Mouse (Mus musculus): ENCODE measurements around the gene Fam196b. TPM values are rescaled to one million over a fixed set of nuclear protein-coding genes. Genes with fewer than 3 reads are reported as not detected.

Gene Fam196b
- polyA plus RNA-seq, 1 experiment, result 0.05 TPM

- Histone ChIP-seq H3K36me3 (ENCODE audit: control insufficient read depth, insufficient read depth, low read length) (no peaks in the 10 kb centered on the region), H3K27me3 (ENCODE audit: control insufficient read depth, insufficient read depth, low read length) (no peaks in the 10 kb centered on the region), H3K27ac (ENCODE audit: insufficient read depth, low read depth, low read length) (no peak overlapping the region), H3K4me3 (ENCODE audit: low read depth, low read length) (no peak overlapping the region), H3K4me1 (ENCODE audit: control insufficient read depth, insufficient read depth, insufficient read length, low read length) (no peaks in the 10 kb centered on the region)
- TF ChIP-seq POLR2A (IDR thresholded peaks at IDR 0.05; ENCODE audit: low read depth, low read length) (no peak), CTCF (IDR thresholded peaks at IDR 0.05; ENCODE audit: extremely low read depth, insufficient read length, insufficient replicate concordance, low read depth, low read length) (no peak)
- WGBS, result 38% methylated on average over 2 of the region's 2 CpGs
These were observed 23.9 kb upstream of the Fam196b start for GRCm38 (mm10) chr11:34290708-34291107.

GRCm38 (mm10) chr11:34291304-34291703 lies 23.3 kb upstream of the Fam196b start:
- no peaks in the 10 kb centered on the region for H3K36me3 ChIP-seq (ENCODE audit: control insufficient read depth, insufficient read depth, low read length)
- H3K27me3 ChIP-seq (ENCODE audit: control insufficient read depth, insufficient read depth, low read length), result no peaks in the 10 kb centered on the region
- H3K4me3 ChIP-seq (ENCODE audit: low read depth, low read length), result no peak overlapping the region
- TF ChIP-seq CTCF (IDR thresholded peaks at IDR 0.05; ENCODE audit: extremely low read depth, insufficient read length, insufficient replicate concordance, low read depth, low read length), result no peak
- no peak for TF ChIP-seq POLR2A (IDR thresholded peaks at IDR 0.05; ENCODE audit: low read depth, low read length)
- H3K4me1 ChIP-seq (ENCODE audit: control insufficient read depth, insufficient read depth, insufficient read length, low read length), result no peaks in the 10 kb centered on the region
- H3K27ac ChIP-seq (ENCODE audit: insufficient read depth, low read depth, low read length), result no peak overlapping the region
- 50% methylated on average over 3 of the region's 3 CpGs for WGBS

- no peaks in the 10 kb centered on the region for H3K4me1 ChIP-seq (ENCODE audit: control insufficient read depth, insufficient read depth, insufficient read length, low read length)
- no peaks in the 10 kb centered on the region for H3K27me3 ChIP-seq (ENCODE audit: control insufficient read depth, insufficient read depth, low read length)
- no peak overlapping the region for H3K27ac ChIP-seq (ENCODE audit: insufficient read depth, low read depth, low read length)
- no peaks in the 10 kb centered on the region for H3K36me3 ChIP-seq (ENCODE audit: control insufficient read depth, insufficient read depth, low read length)
- no peak for TF ChIP-seq POLR2A (IDR thresholded peaks at IDR 0.05; ENCODE audit: low read depth, low read length)
- no peak for TF ChIP-seq CTCF (IDR thresholded peaks at IDR 0.05; ENCODE audit: extremely low read depth, insufficient read length, insufficient replicate concordance, low read depth, low read length)
- 87% methylated on average over 5 of the region's 5 CpGs for WGBS
- H3K4me3 ChIP-seq (ENCODE audit: low read depth, low read length), result no peak overlapping the region
These were observed 16.8 kb upstream of the Fam196b start for GRCm38 (mm10) chr11:34297698-34298378.

GRCm38 (mm10) chr11:34299550-34299949 lies 15.1 kb upstream of the Fam196b start:
- no peak overlapping the region for H3K4me3 ChIP-seq (ENCODE audit: low read depth, low read length)
- 92% methylated on average over 1 of the region's 1 CpGs for WGBS
- H3K27ac ChIP-seq (ENCODE audit: insufficient read depth, low read depth, low read length), result no peak overlapping the region
- H3K4me1 ChIP-seq (ENCODE audit: control insufficient read depth, insufficient read depth, insufficient read length, low read length), result no peaks in the 10 kb centered on the region
- H3K36me3 ChIP-seq (ENCODE audit: control insufficient read depth, insufficient read depth, low read length), result no peaks in the 10 kb centered on the region
- no peak for TF ChIP-seq CTCF (IDR thresholded peaks at IDR 0.05; ENCODE audit: extremely low read depth, insufficient read length, insufficient replicate concordance, low read depth, low read length)
- no peak for TF ChIP-seq POLR2A (IDR thresholded peaks at IDR 0.05; ENCODE audit: low read depth, low read length)
- no peaks in the 10 kb centered on the region for H3K27me3 ChIP-seq (ENCODE audit: control insufficient read depth, insufficient read depth, low read length)

- no peaks in the 10 kb centered on the region for H3K4me1 ChIP-seq (ENCODE audit: control insufficient read depth, insufficient read depth, insufficient read length, low read length)
- WGBS, result 89% methylated on average over 7 of the region's 7 CpGs
- no peaks in the 10 kb centered on the region for H3K27me3 ChIP-seq (ENCODE audit: control insufficient read depth, insufficient read depth, low read length)
- no peak overlapping the region for H3K4me3 ChIP-seq (ENCODE audit: low read depth, low read length)
- no peak overlapping the region for H3K27ac ChIP-seq (ENCODE audit: insufficient read depth, low read depth, low read length)
- TF ChIP-seq POLR2A (IDR thresholded peaks at IDR 0.05; ENCODE audit: low read depth, low read length) (no peak), CTCF (IDR thresholded peaks at IDR 0.05; ENCODE audit: extremely low read depth, insufficient read length, insufficient replicate concordance, low read depth, low read length) (no peak)
- H3K36me3 ChIP-seq (ENCODE audit: control insufficient read depth, insufficient read depth, low read length), result no peaks in the 10 kb centered on the region
These were observed 14.6 kb upstream of the Fam196b start for GRCm38 (mm10) chr11:34300064-34300463.

- Histone ChIP-seq H3K36me3 (ENCODE audit: control insufficient read depth, insufficient read depth, low read length) (no peaks in the 10 kb centered on the region), H3K4me1 (ENCODE audit: control insufficient read depth, insufficient read depth, insufficient read length, low read length) (no peaks in the 10 kb centered on the region), H3K27ac (ENCODE audit: insufficient read depth, low read depth, low read length) (no peak overlapping the region), H3K27me3 (ENCODE audit: control insufficient read depth, insufficient read depth, low read length) (no peaks in the 10 kb centered on the region), H3K4me3 (ENCODE audit: low read depth, low read length) (no peak overlapping the region)
- TF ChIP-seq POLR2A (IDR thresholded peaks at IDR 0.05; ENCODE audit: low read depth, low read length) (no peak), CTCF (IDR thresholded peaks at IDR 0.05; ENCODE audit: extremely low read depth, insufficient read length, insufficient replicate concordance, low read depth, low read length) (no peak)
- WGBS, result 70% methylated on average over 3 of the region's 3 CpGs
These were observed 8.4 kb upstream of the Fam196b start for GRCm38 (mm10) chr11:34306231-34306630.

GRCm38 (mm10) chr11:34308731-34309130 lies 5.9 kb upstream of the Fam196b start:
- H3K27ac ChIP-seq (ENCODE audit: insufficient read depth, low read depth, low read length), result no peak overlapping the region
- WGBS, result 91% methylated on average over 3 of the region's 3 CpGs
- no peaks in the 10 kb centered on the region for H3K27me3 ChIP-seq (ENCODE audit: control insufficient read depth, insufficient read depth, low read length)
- H3K36me3 ChIP-seq (ENCODE audit: control insufficient read depth, insufficient read depth, low read length), result no peaks in the 10 kb centered on the region
- no peak for TF ChIP-seq CTCF (IDR thresholded peaks at IDR 0.05; ENCODE audit: extremely low read depth, insufficient read length, insufficient replicate concordance, low read depth, low read length)
- TF ChIP-seq POLR2A (IDR thresholded peaks at IDR 0.05; ENCODE audit: low read depth, low read length), result no peak
- no peaks in the 10 kb centered on the region for H3K4me1 ChIP-seq (ENCODE audit: control insufficient read depth, insufficient read depth, insufficient read length, low read length)
- H3K4me3 ChIP-seq (ENCODE audit: low read depth, low read length), result no peak overlapping the region
